Mouse (Mus musculus): ENCODE data around the gene Gm11627.
"Not testable (repeated sequence)": the region's sequence is repeated elsewhere in the genome, so short reads cannot be mapped to it uniquely, and the experiment has no call there.

Gene Gm11627

DNA sequence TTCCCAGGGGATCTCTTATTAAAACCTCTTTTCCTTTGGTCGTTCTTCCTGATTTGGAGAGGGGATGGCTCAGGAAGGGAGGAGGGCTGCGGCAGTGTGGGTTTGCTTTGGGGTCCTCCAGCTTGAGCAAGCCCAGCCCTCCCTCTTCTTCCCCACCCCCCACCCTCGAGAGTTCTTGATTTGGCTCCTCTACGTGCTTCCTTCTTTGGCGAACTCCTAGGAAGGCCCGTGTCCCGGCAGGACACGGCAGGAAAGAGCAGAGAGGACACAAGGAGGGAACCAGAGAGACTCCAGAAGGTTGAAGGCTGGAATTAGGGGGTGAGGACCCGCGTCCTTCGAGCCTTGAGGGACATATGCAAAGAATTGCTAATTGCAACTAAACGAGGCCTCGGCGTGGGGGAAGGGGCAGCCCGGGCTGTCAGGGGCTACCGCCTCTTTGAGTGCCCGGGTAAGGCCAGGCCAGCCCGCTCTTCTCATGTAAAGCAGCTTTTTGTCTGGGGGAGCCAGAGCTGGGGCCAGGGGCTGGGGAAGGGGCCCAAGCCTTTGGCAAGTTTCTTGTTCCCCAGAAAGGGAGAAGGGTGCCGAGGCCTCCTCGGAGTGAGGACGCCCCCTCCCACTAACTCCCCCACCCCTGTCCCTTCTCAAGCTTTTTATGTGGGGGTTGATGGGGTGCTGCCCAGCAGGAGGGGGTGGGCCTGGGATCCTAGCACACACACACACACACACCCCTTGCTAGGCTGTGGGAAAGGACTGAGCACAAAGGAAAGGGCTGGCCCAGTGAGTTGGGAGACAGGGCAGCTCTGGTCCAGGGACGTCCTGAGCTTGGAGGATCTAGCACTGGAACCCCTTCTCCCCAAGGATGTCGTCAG lies at the start of gene Gm11627:
Gm11627 (minus strand) TSS at position 297 of the 869 bp plus-strand sequence.
- no peak for DNase-seq

DNA sequence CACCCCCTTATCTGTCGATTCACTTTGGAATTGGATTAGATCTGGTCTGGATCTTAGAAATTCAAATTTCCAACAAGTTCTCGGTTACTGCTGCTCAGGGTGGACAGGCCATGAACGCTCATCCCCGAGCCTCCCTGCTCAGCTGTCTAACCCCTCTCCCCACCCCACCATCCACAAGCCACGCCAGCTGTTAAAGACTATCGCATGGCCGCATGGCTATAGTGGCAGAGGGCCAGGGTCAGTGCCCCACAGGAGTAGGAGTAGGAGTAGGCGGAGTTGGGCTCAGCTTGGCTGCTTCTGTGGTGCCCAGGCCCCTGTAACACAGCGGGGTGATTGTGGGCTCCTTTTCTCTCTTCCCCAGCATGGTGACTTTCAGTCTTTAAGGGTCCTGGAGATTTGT lies 49.3 kb upstream of the Gm11627 start:
- no peak for DNase-seq

GRCm38 (mm10) chr11:102627171-102627931 lies 48.1 kb upstream of the Gm11627 start:
- no peak for DNase-seq

- DNase-seq: no peak
Measured at GRCm38 (mm10) chr11:102624888-102625407, 45.7 kb upstream of the Gm11627 start.

GRCm38 (mm10) chr11:102623876-102624789 lies 44.9 kb upstream of the Gm11627 start:
- peak; percentile 48 for DNase-seq

DNA sequence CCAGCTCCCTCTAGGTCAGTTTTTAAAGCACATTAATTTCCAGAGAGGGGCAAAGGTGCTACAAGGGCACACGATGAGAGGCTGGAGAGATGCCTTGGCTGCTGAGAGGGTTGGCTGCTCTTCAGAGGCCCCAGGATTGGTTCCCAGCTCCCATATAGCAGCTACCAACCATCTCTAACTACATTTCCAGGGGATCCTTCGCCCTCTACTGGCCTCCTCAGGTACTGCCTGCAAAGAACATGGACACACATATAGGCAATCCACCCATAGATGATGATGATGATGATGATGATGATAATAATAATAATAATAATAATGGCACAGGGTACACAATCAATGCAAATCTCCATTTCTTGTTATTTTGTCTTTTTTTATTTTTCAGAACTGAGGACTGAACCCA lies 40.2 kb upstream of the Gm11627 start:
- no peak for DNase-seq

- DNase-seq: no peak
Measured at GRCm38 (mm10) chr11:102611317-102611705, 32.0 kb upstream of the Gm11627 start.

DNA sequence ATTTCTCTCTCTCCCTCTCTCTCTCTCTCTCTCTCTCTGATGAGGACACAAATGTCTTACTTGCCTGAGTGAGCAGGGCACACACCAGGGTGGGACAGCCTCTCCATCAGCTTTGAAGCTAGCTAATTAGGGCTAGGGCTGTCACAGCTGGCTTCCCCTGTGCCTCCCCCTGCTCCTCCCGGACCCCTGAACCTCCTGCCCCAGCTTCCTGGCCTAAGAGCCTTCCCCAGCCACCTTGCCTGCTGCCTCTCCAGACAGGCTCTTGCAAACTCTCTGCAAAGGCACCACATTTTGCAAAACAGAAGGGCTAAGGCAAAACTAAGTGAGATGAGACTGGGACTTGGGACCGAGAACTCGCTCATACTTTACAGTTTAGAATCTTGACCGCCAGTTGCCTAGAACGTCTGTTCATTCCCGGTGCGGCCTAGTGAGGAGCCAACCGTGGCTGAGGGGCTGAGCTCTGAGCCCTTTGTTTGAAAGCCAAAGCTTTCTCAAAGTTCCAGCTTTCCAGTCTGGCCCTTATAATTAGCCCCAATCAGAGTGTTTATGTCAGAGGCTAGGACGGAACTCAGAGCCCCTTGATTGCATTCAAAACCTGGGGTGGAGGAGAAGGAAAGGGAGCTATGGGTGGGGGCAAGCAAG lies 31.5 kb upstream of the Gm11627 start:
- DNase-seq: no peak

- DNase-seq: no peak
Measured at GRCm38 (mm10) chr11:102610260-102610659, 31.0 kb upstream of the Gm11627 start.

DNA sequence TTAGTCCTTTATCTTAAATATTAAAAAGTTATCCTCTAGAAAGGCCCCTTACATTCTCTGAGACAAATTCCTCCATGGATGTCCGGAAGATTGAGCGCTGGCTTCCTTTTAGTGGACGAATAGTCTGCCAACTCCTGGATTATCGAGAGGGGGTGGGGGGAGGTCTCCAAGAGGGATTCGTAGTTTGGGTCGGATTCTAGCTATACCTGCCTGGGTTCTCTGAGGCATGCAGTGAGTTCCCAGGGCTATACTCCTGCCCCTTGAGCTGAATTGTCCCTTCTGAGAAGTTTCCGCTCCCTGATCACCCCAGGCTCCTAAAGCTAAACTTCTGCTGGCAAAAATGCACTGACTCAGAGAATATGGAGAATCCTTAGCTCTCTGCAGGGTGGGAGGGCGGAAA lies 30.2 kb upstream of the Gm11627 start:
- DNase-seq: no peak

DNA sequence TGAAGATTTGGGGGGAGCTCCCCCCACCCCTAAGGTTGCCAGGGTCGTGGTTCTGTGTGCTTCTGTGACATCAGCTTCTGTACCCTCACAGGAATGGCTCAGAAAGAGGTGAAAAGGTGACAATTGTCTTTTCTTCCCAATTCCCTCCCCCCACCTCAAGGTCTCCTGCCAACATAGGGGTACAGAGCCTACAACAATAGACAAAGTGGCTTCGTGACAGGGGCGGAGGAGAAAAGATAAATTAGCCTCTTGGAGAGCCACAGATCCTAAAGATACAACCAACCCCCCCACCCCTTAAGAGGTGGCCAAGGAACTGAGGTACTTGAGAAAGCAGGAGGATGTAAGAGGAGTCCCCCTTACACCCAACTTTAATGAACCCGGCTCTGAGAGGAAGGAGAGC lies 29.4 kb upstream of the Gm11627 start:
- DNase-seq: no peak

GRCm38 (mm10) chr11:102607686-102608548 lies 28.7 kb upstream of the Gm11627 start:
- DNase-seq: no peak

GRCm38 (mm10) chr11:102607201-102607600 lies 27.9 kb upstream of the Gm11627 start:
- not testable (repeated sequence) for DNase-seq

DNA sequence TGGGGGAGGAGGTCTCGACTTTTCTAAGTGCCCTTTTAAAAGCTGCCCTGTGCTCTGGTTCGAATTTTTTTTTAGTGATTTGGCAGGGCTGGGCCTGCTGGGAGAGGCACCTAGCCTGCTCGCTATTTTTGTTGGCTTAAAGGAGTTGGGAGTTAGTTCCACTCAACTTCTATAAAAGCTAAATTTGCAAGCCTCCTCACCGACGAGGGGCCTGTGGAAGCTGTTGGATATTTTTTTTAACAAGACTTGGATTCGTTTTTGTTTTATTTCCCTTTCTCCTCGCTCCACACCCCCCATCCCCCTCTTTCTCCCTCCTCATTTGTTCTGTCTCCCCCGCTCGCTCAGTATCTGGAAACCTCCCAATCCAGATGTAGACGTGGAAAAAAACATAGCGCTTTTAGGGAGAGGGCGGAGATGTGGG lies 27.5 kb upstream of the Gm11627 start:
- no peak for DNase-seq

- DNase-seq: peak; percentile 34
Measured at GRCm38 (mm10) chr11:102605553-102606416, 26.5 kb upstream of the Gm11627 start.

GRCm38 (mm10) chr11:102604777-102605552 lies 25.7 kb upstream of the Gm11627 start:
- DNase-seq: no peak

GRCm38 (mm10) chr11:102604010-102604584 lies 24.8 kb upstream of the Gm11627 start, which contains the start of gene Fzd2:
Fzd2 (plus strand) TSS chr11:102604396.
- peak; percentile 80 for DNase-seq

- DNase-seq: peak; percentile 74
Measured at GRCm38 (mm10) chr11:102603496-102603850, 24.2 kb upstream of the Gm11627 start.
